Mouse (Mus musculus): Measurements from ENCODE around the gene Gc.

- no peak for TF ChIP-seq POLR2A (IDR thresholded peaks at IDR 0.05; ENCODE audit: borderline replicate concordance, extremely low read depth, low read depth, low read length)
- TF ChIP-seq CTCF (IDR thresholded peaks at IDR 0.05; ENCODE audit: insufficient read depth, low read length), result no peak
Observed at GRCm38 (mm10) chr5:89405132-89405531, 52.6 kb downstream of the Gc start.
